Mouse (Mus musculus) kidney, postnatal 10 days (tissue): ENCODE data around the gene Chd2.
"Not testable (repeated sequence)": the region's sequence is repeated elsewhere in the genome, so short reads cannot be mapped to it uniquely, and the experiment has no call there.

Experiments used
- DNase-seq: peaks from one replicate; pipeline ENCODE4 v3.0.0; 2021; ENCODE audit warnings: mixed read lengths

The Chd2 gene

GRCm38 (mm10) chr7:73541412-73542130 lies at the start of gene Chd2:
Gene Chd2 (minus strand): TSS chr7:73541830.
- peak; percentile 80 for DNase-seq

GRCm38 (mm10) chr7:73590757-73591156 lies 49.1 kb upstream of the Chd2 start:
- no peak for DNase-seq

- peak; percentile 53 for DNase-seq
Observed at GRCm38 (mm10) chr7:73589208-73589771, 47.7 kb upstream of the Chd2 start.

GRCm38 (mm10) chr7:73588351-73588906 lies 46.8 kb upstream of the Chd2 start:
- DNase-seq: peak; percentile 37

- no peak for DNase-seq
Observed at GRCm38 (mm10) chr7:73586717-73587116, 45.1 kb upstream of the Chd2 start.

GRCm38 (mm10) chr7:73586206-73586605 lies 44.6 kb upstream of the Chd2 start:
- peak; percentile 51 for DNase-seq

GRCm38 (mm10) chr7:73585114-73586032 lies 43.7 kb upstream of the Chd2 start:
- peak; percentile 30 for DNase-seq

GRCm38 (mm10) chr7:73584009-73584995 lies 42.7 kb upstream of the Chd2 start:
- peak; percentile 86 for DNase-seq

GRCm38 (mm10) chr7:73583400-73583799 lies 41.8 kb upstream of the Chd2 start:
- DNase-seq: no peak

- no peak for DNase-seq
Observed at GRCm38 (mm10) chr7:73581836-73582375, 40.3 kb upstream of the Chd2 start.

GRCm38 (mm10) chr7:73579072-73579731 lies 37.6 kb upstream of the Chd2 start:
- no peak for DNase-seq

GRCm38 (mm10) chr7:73577888-73578421 lies 36.3 kb upstream of the Chd2 start:
- DNase-seq: no peak

- no peak for DNase-seq
Observed at GRCm38 (mm10) chr7:73576101-73576936, 34.7 kb upstream of the Chd2 start.

- peak; percentile 43 for DNase-seq
Observed at GRCm38 (mm10) chr7:73575257-73575656, 33.6 kb upstream of the Chd2 start.

- DNase-seq: not testable (repeated sequence)
Observed at GRCm38 (mm10) chr7:73574673-73575072, 33.0 kb upstream of the Chd2 start.

GRCm38 (mm10) chr7:73572571-73572970 lies 30.9 kb upstream of the Chd2 start:
- DNase-seq: no peak

- DNase-seq: no peak
Observed at GRCm38 (mm10) chr7:73568801-73569403, 27.3 kb upstream of the Chd2 start.

GRCm38 (mm10) chr7:73567754-73568161 lies 26.1 kb upstream of the Chd2 start:
- peak; percentile 34 for DNase-seq

- peak; percentile 33 for DNase-seq
Observed at GRCm38 (mm10) chr7:73564131-73564530, 22.5 kb upstream of the Chd2 start.
